Mouse (Mus musculus) yolk sac, embryonic 10.5 days (tissue): ENCODE data around the gene Exoc3l.

ENCODE experiments used
- DNase-seq: peaks from one replicate; pipeline ENCODE4 v3.0.0-alpha.2; 2017; ENCODE audit warnings: low spot score

The Exoc3l gene

GRCm38 (mm10) chr8:105313622-105314402 is 17.9 kb upstream of the Exoc3l start:
- no peak for DNase-seq

GRCm38 (mm10) chr8:105312891-105313481 is 17.1 kb upstream of the Exoc3l start:
- DNase-seq, result no peak

- DNase-seq, result no peak
Measured at GRCm38 (mm10) chr8:105311718-105312117, 15.8 kb upstream of the Exoc3l start.

GRCm38 (mm10) chr8:105310118-105310517 is 14.2 kb upstream of the Exoc3l start:
- DNase-seq, result no peak

GRCm38 (mm10) chr8:105309142-105309847 is 13.4 kb upstream of the Exoc3l start:
- DNase-seq, result no peak

- DNase-seq, result no peak
Measured at GRCm38 (mm10) chr8:105308428-105308827, 12.5 kb upstream of the Exoc3l start.

GRCm38 (mm10) chr8:105307670-105308069 is 11.8 kb upstream of the Exoc3l start:
- no peak for DNase-seq

GRCm38 (mm10) chr8:105306146-105306691 is 10.3 kb upstream of the Exoc3l start:
- DNase-seq, result no peak

GRCm38 (mm10) chr8:105305211-105306145 is 9.6 kb upstream of the Exoc3l start, which contains the start of gene Elmo3:
Elmo3 (plus strand) TSS chr8:105305601.
- peak; percentile 89 for DNase-seq

- no peak for DNase-seq
Measured at GRCm38 (mm10) chr8:105304325-105305210, 8.7 kb upstream of the Exoc3l start.

GRCm38 (mm10) chr8:105303874-105304273 is 8.0 kb upstream of the Exoc3l start:
- no peak for DNase-seq

- no peak for DNase-seq
Measured at GRCm38 (mm10) chr8:105303396-105303795, 7.5 kb upstream of the Exoc3l start.

- DNase-seq, result no peak
Measured at GRCm38 (mm10) chr8:105299962-105300361, 4.1 kb upstream of the Exoc3l start.

GRCm38 (mm10) chr8:105298351-105299252 is 2.7 kb upstream of the Exoc3l start:
- no peak for DNase-seq

GRCm38 (mm10) chr8:105297511-105298192 is 1.8 kb upstream of the Exoc3l start, which contains the start of gene E2f4:
E2f4 (plus strand) TSS chr8:105297663.
- DNase-seq, result peak; percentile 89

- no peak for DNase-seq
Measured at GRCm38 (mm10) chr8:105295256-105295655, 645 bp downstream of the Exoc3l start.

GRCm38 (mm10) chr8:105294776-105295175 is 1.1 kb downstream of the Exoc3l start:
- no peak for DNase-seq

- no peak for DNase-seq
Measured at GRCm38 (mm10) chr8:105293405-105293804, 2.5 kb downstream of the Exoc3l start.

GRCm38 (mm10) chr8:105292471-105292870 is 3.4 kb downstream of the Exoc3l start:
- no peak for DNase-seq
